In the genomic region with DNA sequence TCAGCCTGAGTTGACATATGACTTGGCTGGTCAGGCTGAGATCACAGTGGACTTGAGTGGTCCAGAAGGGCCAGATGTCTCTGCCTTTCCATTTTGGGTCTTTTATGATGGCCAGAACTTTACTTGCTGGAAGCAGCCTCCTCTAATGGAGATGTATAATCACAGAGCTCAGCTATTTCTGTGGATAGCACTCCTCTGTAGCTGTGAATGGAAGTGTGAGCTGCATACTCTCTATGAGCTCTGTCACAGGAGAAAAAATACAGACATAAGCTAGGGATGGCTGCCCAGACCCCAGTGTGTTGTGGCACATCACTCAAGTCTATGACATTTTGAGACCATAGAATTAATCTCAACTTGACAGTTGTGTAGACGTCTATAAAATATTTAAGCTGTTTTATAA, we compare ENCODE assay signal across 16 mouse cellular contexts.
"Had no signal": no experiment of that assay in that cellular context is flagged by ENCODE, and none has a peak within 500 bp of the region (broad histone marks: within the 10 kb centered on the region; RNA-seq: fewer than 3 reads in every experiment).

No protein-coding gene starts in this region.

- DNase-seq: left cerebral cortex, postnatal 4 days; liver; liver, embryonic 13.5 days; liver, postnatal 0 days; lung, adult 18-20 months; lung, adult 2 months; lung, postnatal 10 days; lung, postnatal 14 days; lung, postnatal 36 days; lung, postnatal 4 days; midbrain, embryonic 14.5 days had no signal

- ATAC-seq: liver, embryonic 12.5 days; liver, postnatal 0 days; lung, postnatal 0 days; midbrain, embryonic 13.5 days; midbrain, embryonic 15.5 days; midbrain, embryonic 16.5 days had no signal
